ENCODE assay signal across 12 mouse cellular contexts in genomic region chr14:93898533-93898932, GRCm38 (mm10). TPM values are rescaled to one million over a fixed set of nuclear protein-coding genes. Genes with fewer than 3 reads are reported as not detected.
A peak's percentile ranks its signal among the peaks of the same experiment; 100 is the strongest.
DNase-seq lines count a peak whose midpoint lies in the region; ATAC-seq and TF ChIP-seq lines count a peak whose summit lies in the region.
"Had no signal": no experiment of that assay in that cellular context is flagged by ENCODE, and none has a peak within 500 bp of the region (broad histone marks: within the 10 kb centered on the region; RNA-seq: fewer than 3 reads in every experiment).

No protein-coding gene starts in this region.

- TF ChIP-seq CTCF in intestine, postnatal 0 days (IDR thresholded peaks at IDR 0.05; ENCODE audit: low read depth), result peak; percentile 57

- DNase-seq in 3T3-L1 (ENCODE audit: low read depth, low spot score) (peak; percentile 54), A20 (ENCODE audit: low read depth, low spot score) (peak; percentile 63)
- no peak for DNase-seq in adrenal gland, adult 2 months
- no peak for DNase-seq in layer of hippocampus, adult 9-10 months (ENCODE audit: low spot score)
- DNase-seq: kidney, adult 11 months had no signal

- no peak overlapping the region for H3K9ac ChIP-seq in intestine, postnatal 0 days (ENCODE audit: low read depth, low read length)
- no peak overlapping the region for H3K9ac ChIP-seq in intestine, embryonic 15.5 days
- H3K9ac ChIP-seq: forebrain, embryonic 15.5 days; heart, embryonic 12.5 days; liver, embryonic 15.5 days; midbrain, embryonic 13.5 days had no signal

- H3K36me3 ChIP-seq in intestine, postnatal 0 days (ENCODE audit: control insufficient read depth, insufficient read depth), result no peaks in the 10 kb centered on the region
- no peaks in the 10 kb centered on the region for H3K36me3 ChIP-seq in intestine, embryonic 15.5 days
- H3K36me3 ChIP-seq: forebrain, embryonic 15.5 days; heart, embryonic 12.5 days; liver, embryonic 15.5 days; midbrain, embryonic 13.5 days had no signal

- no peaks in the 10 kb centered on the region for H3K4me1 ChIP-seq in intestine, postnatal 0 days (replicated peaks; ENCODE audit: control insufficient read depth, insufficient read depth, low read length)
- H3K4me1 ChIP-seq in intestine, embryonic 15.5 days (replicated peaks), result no peaks in the 10 kb centered on the region
- H3K4me1 ChIP-seq: forebrain, embryonic 15.5 days; heart, embryonic 12.5 days; liver, embryonic 15.5 days; midbrain, embryonic 13.5 days had no signal

- H3K27ac ChIP-seq in intestine, postnatal 0 days (ENCODE audit: low read depth, low read length), result no peak overlapping the region
- H3K27ac ChIP-seq in intestine, embryonic 15.5 days, result no peak overlapping the region
- H3K27ac ChIP-seq: forebrain, embryonic 15.5 days; liver, embryonic 15.5 days; midbrain, embryonic 13.5 days had no signal

- no peak overlapping the region for H3K4me3 ChIP-seq in intestine, postnatal 0 days (ENCODE audit: low read depth, low read length)
- H3K4me3 ChIP-seq in intestine, embryonic 15.5 days (replicated peaks), result no peak overlapping the region
- H3K4me3 ChIP-seq: forebrain, embryonic 15.5 days; heart, embryonic 12.5 days; liver, embryonic 15.5 days; midbrain, embryonic 13.5 days had no signal

- H3K9me3 ChIP-seq in intestine, postnatal 0 days (ENCODE audit: control insufficient read depth), result no peaks in the 10 kb centered on the region
- no peaks in the 10 kb centered on the region for H3K9me3 ChIP-seq in intestine, embryonic 15.5 days
- H3K9me3 ChIP-seq: forebrain, embryonic 15.5 days; heart, embryonic 12.5 days; liver, embryonic 15.5 days; midbrain, embryonic 13.5 days had no signal

- no peak for ATAC-seq in intestine, postnatal 0 days
- no peak for ATAC-seq in intestine, embryonic 15.5 days
- ATAC-seq in common myeloid progenitor, adult 5-6 weeks (replicated peaks; ENCODE audit: low read depth, poor library complexity, severe bottlenecking), result 0 out of 2 replicates have a peak, but pooled peaks have one; percentile 54
- ATAC-seq: forebrain, embryonic 15.5 days; midbrain, embryonic 13.5 days had no signal

- no peak overlapping the region for H3K4me2 ChIP-seq in intestine, postnatal 0 days (replicated peaks; ENCODE audit: low read depth)
- no peak overlapping the region for H3K4me2 ChIP-seq in intestine, embryonic 15.5 days (replicated peaks)
- H3K4me2 ChIP-seq: forebrain, embryonic 15.5 days; heart, embryonic 12.5 days; liver, embryonic 15.5 days; midbrain, embryonic 13.5 days had no signal

- no peaks in the 10 kb centered on the region for H3K27me3 ChIP-seq in intestine, postnatal 0 days (replicated peaks; ENCODE audit: control insufficient read depth, insufficient read depth, low read length)
- no peaks in the 10 kb centered on the region for H3K27me3 ChIP-seq in intestine, embryonic 15.5 days (replicated peaks)
- H3K27me3 ChIP-seq: forebrain, embryonic 15.5 days; heart, embryonic 12.5 days; liver, embryonic 15.5 days; midbrain, embryonic 13.5 days had no signal

RNA-seq across cellular contexts. Expression of gene Pcdh9, which starts 8.1 kb away (rescaled TPM):
- polyA plus RNA-seq in intestine, postnatal 0 days (2015; fragmentation: Nextera tagmentation; extraction: Ambion mirVana), result 3.6 TPM in 2 replicates
- 15.6 and 19.1 TPM in 2 replicates for polyA plus RNA-seq in intestine, embryonic 15.5 days (2015; fragmentation: Nextera tagmentation; extraction: Ambion mirVana)
- total RNA-seq in common myeloid progenitor, adult 5-6 weeks (2017), result not detected in 2 replicates
- 1 to 10 TPM; 1.8 to 2.1 TPM for total RNA-seq in adrenal gland, adult 2 months (2021)
- polyA plus RNA-seq in adrenal gland, adult 2 months (2012; rRNA removed), result 0.29 and 0.55 TPM in 2 replicates

Comparison
In these comparisons a context has a peak if more than half of its experiments do, and no peak if none do; other contexts are left out.
1. DNase-seq: peak in 3T3-L1 (single experiment) and A20 (single experiment); none in adrenal gland, adult 2 months (single experiment) and layer of hippocampus, adult 9-10 months (single experiment).